Mouse (Mus musculus): ENCODE results near the gene Gon4l. TPM values are rescaled to one million over a fixed set of nuclear protein-coding genes. Genes with fewer than 3 reads are reported as not detected.
A peak's percentile ranks its signal among the peaks of the same experiment; 100 is the strongest.
"Not testable (repeated sequence)": the region's sequence is repeated elsewhere in the genome, so short reads cannot be mapped to it uniquely, and the experiment has no call there.

The Gon4l gene
- polyA plus RNA-seq (2016; fragmentation: Nextera tagmentation; extraction: Ambion mirVana) = 17.6 and 18.9 TPM in 2 replicates

GRCm38 (mm10) chr3:88834951-88835491 lies at the start of gene Gon4l:
Gene Gon4l, plus strand, starts transcription at chr3:88835231.
- H3K36me3 ChIP-seq (replicated peaks) = peaks cover 18% of the 10 kb centered on the region
- not testable (repeated sequence) for H3K4me1 ChIP-seq; H3K27me3 ChIP-seq (replicated peaks; ENCODE audit: low read depth, poor library complexity, severe bottlenecking); H3K9me3 ChIP-seq
- H3K27ac ChIP-seq (replicated peaks) = peak within 1 kb of the TSS; percentile 84
- peak; percentile 49 for DNase-seq (ENCODE audit: low spot score)
- peak within 1 kb of the TSS; percentile 56 for H3K4me3 ChIP-seq
- WGBS = 3% methylated on average over 34 of the region's 39 CpGs

DNA sequence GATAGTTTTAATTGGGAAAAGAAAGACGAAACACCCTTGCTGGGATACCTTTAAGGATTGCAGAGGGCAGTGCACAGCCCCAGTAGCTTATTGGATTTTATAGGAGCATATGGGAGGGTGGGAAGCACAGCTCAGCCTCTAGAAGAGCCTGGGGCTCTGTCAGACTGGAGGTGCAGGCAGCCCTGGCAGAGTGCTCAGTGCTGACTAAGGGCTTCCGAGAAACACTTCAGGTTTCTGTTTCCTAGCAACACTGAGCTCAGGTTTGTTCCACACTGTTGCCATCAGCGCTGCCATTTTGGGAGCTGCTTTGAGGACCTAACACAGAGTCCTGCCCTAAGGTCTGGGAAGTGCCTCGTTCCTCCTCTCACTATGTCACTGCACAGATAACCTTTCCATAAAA lies 48.7 kb upstream of the Gon4l start:
- not testable (repeated sequence) for H3K27me3 ChIP-seq (replicated peaks; ENCODE audit: low read depth, poor library complexity, severe bottlenecking); H3K4me3 ChIP-seq; H3K4me1 ChIP-seq; H3K9me3 ChIP-seq; DNase-seq (ENCODE audit: low spot score); H3K27ac ChIP-seq (replicated peaks)
- peaks cover 17% of the 10 kb centered on the region for H3K36me3 ChIP-seq (replicated peaks)
- WGBS = 90% methylated on average over 1 of the region's 4 CpGs

DNA sequence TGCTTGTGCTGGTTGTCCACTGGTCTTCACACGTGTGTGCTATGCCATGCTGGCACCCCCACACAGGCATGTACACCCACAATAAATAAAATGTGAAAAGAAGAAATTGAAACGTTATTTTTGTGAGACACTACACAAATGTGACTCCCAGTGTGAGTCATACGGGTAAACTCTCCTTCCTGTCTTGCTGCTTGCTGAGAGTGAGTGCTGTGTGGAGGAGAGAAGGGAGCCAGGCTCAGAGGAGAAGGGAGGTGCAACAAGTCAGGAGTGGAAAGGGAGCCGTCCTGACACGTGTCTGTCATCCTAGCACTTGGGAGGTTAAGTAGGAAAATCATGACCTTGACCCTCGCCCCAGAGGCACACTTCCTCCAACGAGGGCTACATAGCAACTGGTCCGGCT lies 48.2 kb upstream of the Gon4l start:
- not testable (repeated sequence) for H3K9me3 ChIP-seq; H3K27ac ChIP-seq (replicated peaks)
- WGBS = no CpG with 5 or more reads among the region's 8 CpGs

DNA sequence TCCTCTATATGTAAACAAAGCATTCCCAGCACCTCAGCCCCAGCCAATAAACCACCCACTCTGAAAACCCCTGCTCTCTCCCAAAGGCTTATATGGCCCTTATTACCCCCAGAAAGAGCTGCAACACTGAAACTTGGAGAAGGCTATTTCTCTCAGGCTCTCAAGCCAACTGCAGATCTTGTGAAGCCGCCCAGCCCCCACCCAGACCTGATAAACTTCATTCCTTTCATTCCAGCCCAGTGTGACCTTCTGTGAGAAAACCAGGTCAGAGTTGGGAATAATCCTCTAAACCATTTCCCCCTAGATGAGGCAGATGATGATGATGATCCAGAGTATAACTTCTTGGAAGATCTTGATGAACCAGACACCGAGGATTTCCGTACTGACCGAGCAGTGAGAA lies 47.0 kb upstream of the Gon4l start:
- not testable (repeated sequence) for H3K4me3 ChIP-seq; H3K27ac ChIP-seq (replicated peaks); H3K27me3 ChIP-seq (replicated peaks; ENCODE audit: low read depth, poor library complexity, severe bottlenecking); H3K4me1 ChIP-seq; DNase-seq (ENCODE audit: low spot score); H3K9me3 ChIP-seq
- 100% methylated on average over 3 of the region's 4 CpGs for WGBS
- peaks cover 17% of the 10 kb centered on the region for H3K36me3 ChIP-seq (replicated peaks)

More for the DNA sequence above, 48.2 kb upstream of the Gon4l start:
- not testable (repeated sequence) for DNase-seq (ENCODE audit: low spot score); H3K27me3 ChIP-seq (replicated peaks; ENCODE audit: low read depth, poor library complexity, severe bottlenecking); H3K4me1 ChIP-seq; H3K4me3 ChIP-seq
- H3K36me3 ChIP-seq (replicated peaks) = peaks cover 17% of the 10 kb centered on the region

DNA sequence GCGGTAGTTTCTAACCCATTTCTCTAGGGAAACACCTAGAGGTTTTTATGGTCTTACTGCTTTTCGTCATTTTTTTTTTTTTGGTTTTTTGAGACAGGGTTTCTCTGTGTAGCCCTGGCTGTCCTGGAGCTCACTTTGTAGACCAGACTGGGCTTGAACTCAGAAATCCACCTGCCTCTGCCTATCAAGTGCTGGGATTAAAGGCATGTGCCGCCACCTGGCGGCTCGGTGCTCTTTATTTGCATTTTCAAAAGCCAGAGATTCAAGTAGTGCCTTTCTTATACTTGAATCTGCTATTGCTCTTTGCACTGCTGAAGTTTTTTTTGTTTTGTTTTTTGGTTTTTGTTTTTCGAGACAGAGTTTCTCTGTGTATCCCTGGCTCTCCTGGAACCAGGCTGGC lies 37.5 kb upstream of the Gon4l start:
- H3K27me3 ChIP-seq (replicated peaks; ENCODE audit: low read depth, poor library complexity, severe bottlenecking); H3K9me3 ChIP-seq; DNase-seq (ENCODE audit: low spot score); H3K27ac ChIP-seq (replicated peaks); H3K4me3 ChIP-seq; H3K4me1 ChIP-seq: not testable (repeated sequence)
- peaks cover 25% of the 10 kb centered on the region for H3K36me3 ChIP-seq (replicated peaks)
- 90% methylated on average over 6 of the region's 6 CpGs for WGBS

GRCm38 (mm10) chr3:88803910-88804540 lies 31.0 kb upstream of the Gon4l start:
- Histone ChIP-seq H3K4me3 (no peak overlapping the region), H3K27me3 (replicated peaks; ENCODE audit: low read depth, poor library complexity, severe bottlenecking) (no peaks in the 10 kb centered on the region), H3K36me3 (replicated peaks) (peaks cover 40% of the 10 kb centered on the region), H3K4me1 (no peaks in the 10 kb centered on the region), H3K9me3 (no peaks in the 10 kb centered on the region), H3K27ac (replicated peaks) (no peak overlapping the region)
- 89% methylated on average over 5 of the region's 5 CpGs for WGBS
- DNase-seq (ENCODE audit: low spot score) = no peak

GRCm38 (mm10) chr3:88825710-88826109 lies 9.3 kb upstream of the Gon4l start:
- H3K4me3 ChIP-seq = no peak overlapping the region
- no peak overlapping the region for H3K27ac ChIP-seq (replicated peaks)
- H3K4me1 ChIP-seq = no peaks in the 10 kb centered on the region
- H3K36me3 ChIP-seq (replicated peaks) = peaks cover 52% of the 10 kb centered on the region
- no peaks in the 10 kb centered on the region for H3K9me3 ChIP-seq
- 97% methylated on average over 1 of the region's 1 CpGs for WGBS
- no peak for DNase-seq (ENCODE audit: low spot score)
- H3K27me3 ChIP-seq (replicated peaks; ENCODE audit: low read depth, poor library complexity, severe bottlenecking) = no peaks in the 10 kb centered on the region

- Histone ChIP-seq H3K9me3 (no peaks in the 10 kb centered on the region), H3K36me3 (replicated peaks) (peaks cover 43% of the 10 kb centered on the region), H3K4me3 (no peak overlapping the region), H3K27ac (replicated peaks) (no peak overlapping the region), H3K27me3 (replicated peaks; ENCODE audit: low read depth, poor library complexity, severe bottlenecking) (no peaks in the 10 kb centered on the region), H3K4me1 (peaks cover 4% of the 10 kb centered on the region)
- 95% methylated on average over 9 of the region's 9 CpGs for WGBS
- DNase-seq (ENCODE audit: low spot score) = no peak
Observed at GRCm38 (mm10) chr3:88827231-88827630, 7.8 kb upstream of the Gon4l start.

GRCm38 (mm10) chr3:88831177-88832121 lies 3.6 kb upstream of the Gon4l start:
- H3K4me1 ChIP-seq; H3K9me3 ChIP-seq; H3K27me3 ChIP-seq (replicated peaks; ENCODE audit: low read depth, poor library complexity, severe bottlenecking): not testable (repeated sequence)
- H3K4me3 ChIP-seq = peak overlapping the region; percentile 53
- peak overlapping the region; percentile 86 for H3K27ac ChIP-seq (replicated peaks)
- H3K36me3 ChIP-seq (replicated peaks) = peaks cover 13% of the 10 kb centered on the region
- WGBS = 10% methylated on average over 24 of the region's 28 CpGs
- DNase-seq (ENCODE audit: low spot score) = peak; percentile 52

GRCm38 (mm10) chr3:88832388-88832787 lies 2.6 kb upstream of the Gon4l start:
- peak overlapping the region; percentile 32; the same call in 1 of the 2 replicates for H3K4me3 ChIP-seq
- not testable (repeated sequence) for H3K27ac ChIP-seq (replicated peaks); H3K36me3 ChIP-seq (replicated peaks); H3K9me3 ChIP-seq; H3K4me1 ChIP-seq; H3K27me3 ChIP-seq (replicated peaks; ENCODE audit: low read depth, poor library complexity, severe bottlenecking)
- peak; percentile 67 for DNase-seq (ENCODE audit: low spot score)
- 1% methylated on average over 14 of the region's 14 CpGs for WGBS

DNA sequence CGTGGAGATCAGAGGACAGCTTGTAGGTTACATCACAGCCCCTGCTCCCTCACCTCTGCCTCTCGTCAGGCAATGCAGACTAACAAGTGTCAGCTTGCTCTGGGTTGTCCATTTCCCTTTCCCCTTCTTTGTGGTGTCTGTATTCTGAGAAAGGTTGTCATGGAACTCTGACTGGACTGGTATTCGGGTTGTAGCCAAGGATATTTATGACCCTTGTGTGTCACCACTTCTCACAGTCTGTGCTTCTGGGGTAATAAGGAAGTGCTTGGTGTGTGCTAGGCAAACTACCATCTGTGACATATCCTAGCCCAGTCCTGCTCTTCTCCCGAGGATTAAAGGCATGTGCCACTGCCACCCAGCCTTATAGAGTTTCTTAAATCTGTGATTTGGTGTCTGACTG lies 14.1 kb downstream of the Gon4l start:
- H3K36me3 ChIP-seq (replicated peaks) = peaks cover 67% of the 10 kb centered on the region

DNA sequence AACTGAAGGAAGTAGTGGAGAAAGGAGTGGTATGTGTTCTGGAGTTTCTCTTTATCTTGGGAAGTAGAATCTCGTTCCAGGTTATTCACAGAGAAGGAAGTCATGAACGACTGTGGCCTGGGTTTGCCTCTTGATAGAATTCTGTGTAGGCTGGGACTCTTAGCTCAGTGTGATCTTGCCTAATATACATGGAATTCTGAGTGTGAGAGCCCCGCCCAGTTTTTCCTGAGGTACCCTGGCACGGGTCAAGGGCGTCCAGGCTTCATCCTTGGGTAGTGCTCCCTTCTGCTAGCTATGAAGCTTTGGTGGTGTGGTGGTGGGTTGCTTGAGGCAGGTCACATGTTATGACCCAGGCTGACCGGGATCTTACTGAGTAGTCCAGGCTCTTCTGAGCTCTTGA lies 20.8 kb downstream of the Gon4l start:
- Histone ChIP-seq H3K36me3 (replicated peaks) (peaks cover 92% of the 10 kb centered on the region), H3K27me3 (replicated peaks; ENCODE audit: low read depth, poor library complexity, severe bottlenecking) (no peaks in the 10 kb centered on the region), H3K27ac (replicated peaks) (no peak overlapping the region), H3K4me1 (no peaks in the 10 kb centered on the region), H3K9me3 (no peaks in the 10 kb centered on the region), H3K4me3 (no peak overlapping the region)
- DNase-seq (ENCODE audit: low spot score) = no peak
- 91% methylated on average over 6 of the region's 6 CpGs for WGBS

More for the DNA sequence above, 14.1 kb downstream of the Gon4l start:
- no peak for DNase-seq (ENCODE audit: low spot score)
- Histone ChIP-seq H3K4me1 (no peaks in the 10 kb centered on the region), H3K4me3 (no peak overlapping the region), H3K27ac (replicated peaks) (no peak overlapping the region), H3K27me3 (replicated peaks; ENCODE audit: low read depth, poor library complexity, severe bottlenecking) (no peaks in the 10 kb centered on the region), H3K9me3 (no peaks in the 10 kb centered on the region)
- WGBS = 89% methylated on average over 4 of the region's 4 CpGs

DNA sequence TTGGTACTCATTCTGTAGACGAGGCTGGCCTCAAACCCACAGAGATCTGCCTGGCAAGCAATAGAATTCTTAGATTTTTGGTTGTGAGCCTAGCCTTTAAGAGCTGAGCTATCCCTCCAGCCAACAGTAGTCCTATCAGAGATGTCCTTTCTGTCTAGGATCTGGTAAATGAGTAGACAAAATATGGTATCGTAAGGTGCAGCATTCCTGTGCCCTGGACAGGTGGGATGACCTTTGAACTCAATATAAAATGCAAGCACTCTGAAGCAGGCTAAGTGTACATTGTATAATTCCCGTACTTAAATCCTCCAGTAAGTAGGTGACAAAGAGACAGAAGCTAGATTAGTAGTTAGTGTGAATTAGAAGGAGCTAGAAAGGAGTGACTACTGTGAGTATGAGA lies 27.1 kb downstream of the Gon4l start:
- peaks cover 96% of the 10 kb centered on the region for H3K36me3 ChIP-seq (replicated peaks)
- DNase-seq (ENCODE audit: low spot score) = no peak
- no peak overlapping the region for H3K4me3 ChIP-seq
- H3K27ac ChIP-seq (replicated peaks) = no peak overlapping the region
- H3K27me3 ChIP-seq (replicated peaks; ENCODE audit: low read depth, poor library complexity, severe bottlenecking) = no peaks in the 10 kb centered on the region
- H3K9me3 ChIP-seq = no peaks in the 10 kb centered on the region
- WGBS = 94% methylated on average over 3 of the region's 3 CpGs
- H3K4me1 ChIP-seq = no peaks in the 10 kb centered on the region
